Mouse (Mus musculus): ENCODE results near the gene Uroc1. TPM values are rescaled to one million over a fixed set of nuclear protein-coding genes. Genes with fewer than 3 reads are reported as not detected.

Uroc1 gene
- polyA plus RNA-seq, 2 experiments: 9.6 to 17.5 TPM

GRCm38 (mm10) chr6:90308839-90309778 is 24.0 kb upstream of the Uroc1 start:
- Histone ChIP-seq H3K27ac (no peak overlapping the region), H3K36me3 (replicated peaks; ENCODE audit: control insufficient read depth, insufficient read depth, low read depth) (no peaks in the 10 kb centered on the region), H3K27me3 (ENCODE audit: control insufficient read depth, insufficient read depth, low read length) (no peaks in the 10 kb centered on the region), H3K4me3 (ENCODE audit: insufficient read depth in 1 of 2, low read depth in 2 of 2, low read length in 2 of 2) (no peak overlapping the region), H3K9me3 (ENCODE audit: control insufficient read depth, low read length) (no peaks in the 10 kb centered on the region), H3K4me1 (replicated peaks; ENCODE audit: control insufficient read depth in 2 of 2, insufficient read depth in 2 of 2, low read length in 1 of 2) (no peaks in the 10 kb centered on the region; a peak in 1 of 4 replicates), H3K9ac (replicated peaks) (no peak overlapping the region), H3K4me2 (ENCODE audit: low read depth) (no peak overlapping the region)
- no peak for ATAC-seq (ENCODE audit: insufficient read depth)
- 78% methylated on average over 87 of the region's 87 CpGs for WGBS (ENCODE audit: insufficient replicate concordance)
- no peak for TF ChIP-seq CTCF (IDR thresholded peaks at IDR 0.05; ENCODE audit: low read depth)
- TF ChIP-seq EP300 (IDR thresholded peaks at IDR 0.05; ENCODE audit: low read depth): no peak
- DNase-seq (ENCODE audit: low read depth in 3 of 3, low spot score in 3 of 3): no peak

- TF ChIP-seq EP300 (IDR thresholded peaks at IDR 0.05; ENCODE audit: low read depth): no peak
- TF ChIP-seq CTCF (IDR thresholded peaks at IDR 0.05; ENCODE audit: low read depth): no peak
- ATAC-seq (ENCODE audit: insufficient read depth) (no peak), DNase-seq (ENCODE audit: low read depth in 3 of 3, low spot score in 3 of 3) (no peak)
- no peak overlapping the region for H3K4me2 ChIP-seq (ENCODE audit: low read depth)
- no peaks in the 10 kb centered on the region for H3K36me3 ChIP-seq (replicated peaks; ENCODE audit: control insufficient read depth, insufficient read depth, low read depth)
- H3K4me3 ChIP-seq (ENCODE audit: insufficient read depth in 1 of 2, low read depth in 2 of 2, low read length in 2 of 2): no peak overlapping the region
- no peaks in the 10 kb centered on the region for H3K9me3 ChIP-seq (ENCODE audit: control insufficient read depth, low read length)
- no peaks in the 10 kb centered on the region for H3K27me3 ChIP-seq (ENCODE audit: control insufficient read depth, insufficient read depth, low read length)
- peaks cover 0 to 5% of the 10 kb centered on the region in 2 experiments; a peak in 1 of 4 replicates for H3K4me1 ChIP-seq (replicated peaks; ENCODE audit: control insufficient read depth in 2 of 2, insufficient read depth in 2 of 2, low read length in 1 of 2)
- H3K27ac ChIP-seq: no peak overlapping the region
- 55% methylated on average over 5 of the region's 5 CpGs for WGBS (ENCODE audit: insufficient replicate concordance)
- H3K9ac ChIP-seq (replicated peaks): no peak overlapping the region
Measured at GRCm38 (mm10) chr6:90315961-90316360, 17.1 kb upstream of the Uroc1 start.

DNA sequence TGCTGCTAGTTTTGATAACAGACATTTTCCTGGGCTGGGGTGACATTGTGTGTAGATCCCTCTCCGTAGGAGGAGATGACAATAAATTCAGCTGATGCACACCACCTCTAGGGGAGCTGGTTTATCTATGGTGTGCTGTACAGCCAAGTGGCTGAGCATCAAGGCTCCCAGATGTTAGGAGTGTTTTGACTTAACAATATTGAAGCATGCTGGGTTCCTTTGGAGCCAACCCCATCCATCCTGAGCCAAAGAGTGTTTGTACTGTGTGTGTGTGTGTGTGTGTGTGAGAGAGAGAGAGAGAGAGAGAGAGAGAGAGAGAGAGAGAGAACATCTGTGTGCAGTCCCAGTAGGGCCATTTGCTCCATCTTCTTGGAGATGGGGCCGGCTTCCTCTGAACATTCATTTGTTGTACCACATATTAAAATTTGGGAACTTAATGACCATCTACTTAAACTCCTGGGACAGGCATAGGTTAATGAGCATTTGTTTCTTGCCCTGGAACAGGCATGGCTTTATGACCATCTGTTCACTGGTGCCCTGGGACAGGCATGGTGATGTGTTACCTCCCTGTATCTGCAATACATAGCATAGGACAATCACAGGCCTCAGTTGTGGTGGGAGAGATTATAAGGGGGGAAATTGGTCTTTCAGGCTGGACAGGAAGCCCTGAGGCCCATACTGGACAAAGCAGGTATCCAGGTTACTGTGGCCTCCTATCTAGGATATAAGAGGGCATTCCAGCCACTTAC is 15.4 kb upstream of the Uroc1 start:
- Histone ChIP-seq H3K4me3 (ENCODE audit: insufficient read depth in 1 of 2, low read depth in 2 of 2, low read length in 2 of 2) (no peak overlapping the region), H3K9me3 (ENCODE audit: control insufficient read depth, low read length) (no peaks in the 10 kb centered on the region), H3K27me3 (ENCODE audit: control insufficient read depth, insufficient read depth, low read length) (no peaks in the 10 kb centered on the region), H3K9ac (replicated peaks) (no peak overlapping the region), H3K4me2 (ENCODE audit: low read depth) (no peak overlapping the region), H3K27ac (no peak overlapping the region), H3K4me1 (replicated peaks; ENCODE audit: control insufficient read depth in 2 of 2, insufficient read depth in 2 of 2, low read length in 1 of 2) (peaks cover 0 to 8% of the 10 kb centered on the region in 2 experiments; a peak in 1 of 4 replicates), H3K36me3 (replicated peaks; ENCODE audit: control insufficient read depth, insufficient read depth, low read depth) (no peaks in the 10 kb centered on the region)
- TF ChIP-seq CTCF (IDR thresholded peaks at IDR 0.05; ENCODE audit: low read depth) (no peak), EP300 (IDR thresholded peaks at IDR 0.05; ENCODE audit: low read depth) (no peak)
- 57% methylated on average over 2 of the region's 2 CpGs for WGBS (ENCODE audit: insufficient replicate concordance)
- DNase-seq (ENCODE audit: low read depth in 3 of 3, low spot score in 3 of 3) (no peak), ATAC-seq (ENCODE audit: insufficient read depth) (no peak)

- Histone ChIP-seq H3K4me1 (replicated peaks; ENCODE audit: control insufficient read depth in 2 of 2, insufficient read depth in 2 of 2, low read length in 1 of 2) (peaks cover 0 to 8% of the 10 kb centered on the region in 2 experiments; a peak in 1 of 4 replicates), H3K4me3 (ENCODE audit: insufficient read depth in 1 of 2, low read depth in 2 of 2, low read length in 2 of 2) (no peak overlapping the region), H3K4me2 (ENCODE audit: low read depth) (no peak overlapping the region), H3K27ac (no peak overlapping the region), H3K9me3 (ENCODE audit: control insufficient read depth, low read length) (no peaks in the 10 kb centered on the region), H3K36me3 (replicated peaks; ENCODE audit: control insufficient read depth, insufficient read depth, low read depth) (no peaks in the 10 kb centered on the region), H3K27me3 (ENCODE audit: control insufficient read depth, insufficient read depth, low read length) (no peaks in the 10 kb centered on the region), H3K9ac (replicated peaks) (no peak overlapping the region)
- TF ChIP-seq EP300 (IDR thresholded peaks at IDR 0.05; ENCODE audit: low read depth): no peak
- DNase-seq (ENCODE audit: low read depth in 3 of 3, low spot score in 3 of 3) (no peak), ATAC-seq (ENCODE audit: insufficient read depth) (no peak)
- 70% methylated on average over 2 of the region's 2 CpGs for WGBS (ENCODE audit: insufficient replicate concordance)
Measured at GRCm38 (mm10) chr6:90319019-90319418, 14.1 kb upstream of the Uroc1 start.

Data from liver, embryonic 14.5 days (tissue).